Comparison of ENCODE assay signal across 9 mouse cellular contexts in genomic region chr1:75052091-75052490, GRCm38 (mm10).
A peak's percentile ranks its signal among the peaks of the same experiment; 100 is the strongest.
DNase-seq lines count a peak whose midpoint lies in the region; ATAC-seq and TF ChIP-seq lines count a peak whose summit lies in the region.
"Had no signal": no experiment of that assay in that cellular context is flagged by ENCODE, and none has a peak within 500 bp of the region (broad histone marks: within the 10 kb centered on the region; RNA-seq: fewer than 3 reads in every experiment).

No protein-coding gene starts in this region.

- H3K79me2 ChIP-seq in liver, adult 2 months (ENCODE audit: control insufficient read depth, insufficient read depth, low read length): no peaks in the 10 kb centered on the region

- no peaks in the 10 kb centered on the region for H3K9me3 ChIP-seq in embryonic facial prominence, embryonic 11.5 days (replicated peaks; ENCODE audit: control insufficient read depth, low read length)
- no peaks in the 10 kb centered on the region for H3K9me3 ChIP-seq in embryonic facial prominence, embryonic 10.5 days
- no peaks in the 10 kb centered on the region for H3K9me3 ChIP-seq in liver, embryonic 12.5 days (replicated peaks)
- H3K9me3 ChIP-seq in midbrain, embryonic 16.5 days (replicated peaks; ENCODE audit: control insufficient read depth, low read length, poor library complexity, severe bottlenecking): no peaks in the 10 kb centered on the region
- H3K9me3 ChIP-seq: liver, embryonic 15.5 days had no signal

- H3K27me3 ChIP-seq in embryonic facial prominence, embryonic 11.5 days (ENCODE audit: control insufficient read depth, insufficient read depth, low read length): no peaks in the 10 kb centered on the region
- H3K27me3 ChIP-seq in embryonic facial prominence, embryonic 10.5 days (replicated peaks; ENCODE audit: low read depth, poor library complexity, severe bottlenecking): no peaks in the 10 kb centered on the region
- H3K27me3 ChIP-seq in liver, adult 2 months (ENCODE audit: control insufficient read depth, insufficient read depth, low read length): no peaks in the 10 kb centered on the region
- no peaks in the 10 kb centered on the region for H3K27me3 ChIP-seq in liver, embryonic 12.5 days (replicated peaks)
- H3K27me3 ChIP-seq in midbrain, embryonic 16.5 days (ENCODE audit: control insufficient read depth, insufficient read depth, low read depth, low read length): no peaks in the 10 kb centered on the region
- H3K27me3 ChIP-seq: liver, embryonic 15.5 days had no signal

- no peak overlapping the region for H3K4me3 ChIP-seq in embryonic facial prominence, embryonic 11.5 days (ENCODE audit: low read depth, low read length)
- H3K4me3 ChIP-seq in embryonic facial prominence, embryonic 10.5 days: no peak overlapping the region
- no peak overlapping the region for H3K4me3 ChIP-seq in liver, adult 2 months (ENCODE audit: insufficient read depth, low read depth, low read length)
- no peak overlapping the region for H3K4me3 ChIP-seq in liver, embryonic 12.5 days
- no peak overlapping the region for H3K4me3 ChIP-seq in midbrain, embryonic 16.5 days (ENCODE audit: low read depth, low read length)
- H3K4me3 ChIP-seq: liver, embryonic 15.5 days had no signal

- TF ChIP-seq POLR2A in liver, adult 2 months (IDR thresholded peaks at IDR 0.05; ENCODE audit: extremely low read depth, insufficient read depth, low read length): no peak

- TF ChIP-seq CTCF in liver, adult 2 months (IDR thresholded peaks at IDR 0.05; ENCODE audit: low read depth, low read length): no peak

- no peak overlapping the region for H3K27ac ChIP-seq in embryonic facial prominence, embryonic 11.5 days (replicated peaks; ENCODE audit: low read depth, low read length)
- H3K27ac ChIP-seq in embryonic facial prominence, embryonic 10.5 days (replicated peaks): no peak overlapping the region
- H3K27ac ChIP-seq in liver, adult 2 months (replicated peaks; ENCODE audit: insufficient read depth, low read depth, low read length): no peak overlapping the region
- H3K27ac ChIP-seq in liver, embryonic 12.5 days: no peak overlapping the region
- no peak overlapping the region for H3K27ac ChIP-seq in midbrain, embryonic 16.5 days (ENCODE audit: low read length)
- H3K27ac ChIP-seq: liver, embryonic 15.5 days had no signal

- H3K36me3 ChIP-seq in embryonic facial prominence, embryonic 11.5 days (replicated peaks; ENCODE audit: control insufficient read depth, insufficient read depth, low read depth, low read length): no peaks in the 10 kb centered on the region
- H3K36me3 ChIP-seq in embryonic facial prominence, embryonic 10.5 days (replicated peaks): no peaks in the 10 kb centered on the region
- no peaks in the 10 kb centered on the region for H3K36me3 ChIP-seq in liver, adult 2 months (ENCODE audit: control insufficient read depth, insufficient read depth, low read length)
- no peaks in the 10 kb centered on the region for H3K36me3 ChIP-seq in liver, embryonic 12.5 days
- no peaks in the 10 kb centered on the region for H3K36me3 ChIP-seq in midbrain, embryonic 16.5 days (ENCODE audit: control insufficient read depth, insufficient read depth, low read length)
- H3K36me3 ChIP-seq: liver, embryonic 15.5 days had no signal

- no peak overlapping the region for H3K4me2 ChIP-seq in embryonic facial prominence, embryonic 11.5 days (ENCODE audit: low read depth, low read length)
- no peak overlapping the region for H3K4me2 ChIP-seq in liver, embryonic 12.5 days
- H3K4me2 ChIP-seq in midbrain, embryonic 16.5 days (ENCODE audit: low read length): no peak overlapping the region
- H3K4me2 ChIP-seq: liver, embryonic 15.5 days had no signal

- no peak for ATAC-seq in embryonic facial prominence, embryonic 11.5 days (replicated peaks; ENCODE audit: insufficient number of reproducible peaks, low FRiP score, low TSS enrichment, low read depth)
- ATAC-seq in liver, embryonic 12.5 days: no peak
- ATAC-seq in midbrain, embryonic 16.5 days: no peak

- no peaks in the 10 kb centered on the region for H3K4me1 ChIP-seq in embryonic facial prominence, embryonic 11.5 days (ENCODE audit: control insufficient read depth, insufficient read depth, low read length)
- H3K4me1 ChIP-seq in embryonic facial prominence, embryonic 10.5 days: no peaks in the 10 kb centered on the region
- peaks cover 6% of the 10 kb centered on the region for H3K4me1 ChIP-seq in liver, adult 2 months (ENCODE audit: control insufficient read depth, insufficient read depth, low read length)
- H3K4me1 ChIP-seq in liver, embryonic 12.5 days: no peaks in the 10 kb centered on the region
- H3K4me1 ChIP-seq in midbrain, embryonic 16.5 days (ENCODE audit: control insufficient read depth, insufficient read depth, low read length): no peaks in the 10 kb centered on the region

- H3K9ac ChIP-seq in embryonic facial prominence, embryonic 11.5 days (replicated peaks; ENCODE audit: low read length): no peak overlapping the region
- H3K9ac ChIP-seq in liver, adult 2 months (ENCODE audit: low read depth, low read length): no peak overlapping the region
- H3K9ac ChIP-seq in liver, embryonic 12.5 days: no peak overlapping the region
- H3K9ac ChIP-seq in midbrain, embryonic 16.5 days (ENCODE audit: low read depth, low read length): no peak overlapping the region
- H3K9ac ChIP-seq: liver, embryonic 15.5 days had no signal

- WGBS in embryonic facial prominence, embryonic 11.5 days: 33% methylated on average over 4 of the region's 4 CpGs
- 37% methylated on average over 4 of the region's 4 CpGs for WGBS in embryonic facial prominence, embryonic 10.5 days
- WGBS in liver, adult 2 months: 23% methylated on average over 4 of the region's 4 CpGs
- 29% methylated on average over 4 of the region's 4 CpGs for WGBS in liver, embryonic 12.5 days (ENCODE audit: insufficient replicate concordance)
- WGBS in midbrain, embryonic 16.5 days: 37% methylated on average over 4 of the region's 4 CpGs

- DNase-seq in embryonic facial prominence, embryonic 11.5 days (ENCODE audit: low spot score): peak; percentile 48
- no peak for DNase-seq in embryonic facial prominence, embryonic 10.5 days (ENCODE audit: low spot score)
- peak; percentile 54 for DNase-seq in liver, adult 2 months (ENCODE audit: extremely low read depth, low read depth, low spot score)
- peak; percentile 72 for DNase-seq in brain, adult 2 months (ENCODE audit: low read depth, low spot score)
- peak; percentile 17 for DNase-seq in naive thymus-derived CD4-positive, alpha-beta T cell, adult 2 months (ENCODE audit: low read depth)
- DNase-seq in thymus, adult 18-20 months: no peak

Comparison
In these comparisons a context has a peak if more than half of its experiments do, and no peak if none do; other contexts are left out.
1. DNase-seq: peak in embryonic facial prominence, embryonic 11.5 days (single experiment), liver, adult 2 months (single experiment), brain, adult 2 months (single experiment) and naive thymus-derived CD4-positive, alpha-beta T cell, adult 2 months (single experiment); none in embryonic facial prominence, embryonic 10.5 days (single experiment) and thymus, adult 18-20 months (0 of 2).